Mouse (Mus musculus): ENCODE data around the gene Pnpla6.
"Not testable (repeated sequence)": the region's sequence is repeated elsewhere in the genome, so short reads cannot be mapped to it uniquely, and the experiment has no call there.

Pnpla6 gene

GRCm38 (mm10) chr8:3576211-3576960, 61.2 kb downstream of the Pnpla6 start:
- no peak for DNase-seq (ENCODE audit: low spot score)

GRCm38 (mm10) chr8:3579390-3580364, 64.5 kb downstream of the Pnpla6 start:
- DNase-seq (ENCODE audit: low spot score), result no peak

GRCm38 (mm10) chr8:3581961-3582360, 66.8 kb downstream of the Pnpla6 start:
- not testable (repeated sequence) for DNase-seq (ENCODE audit: low spot score)

- DNase-seq (ENCODE audit: low spot score), result no peak
Measured at GRCm38 (mm10) chr8:3586452-3586851, 71.3 kb downstream of the Pnpla6 start.

GRCm38 (mm10) chr8:3586993-3587390, 71.8 kb downstream of the Pnpla6 start, which contains the start of gene Camsap3:
Gene Camsap3 (plus strand): TSS chr8:3587293.
- no peak for DNase-seq (ENCODE audit: low spot score)

GRCm38 (mm10) chr8:3587391-3588257, 72.4 kb downstream of the Pnpla6 start:
- DNase-seq (ENCODE audit: low spot score), result peak; percentile 55

- no peak for DNase-seq (ENCODE audit: low spot score)
Measured at GRCm38 (mm10) chr8:3588258-3588633, 73.1 kb downstream of the Pnpla6 start.

GRCm38 (mm10) chr8:3593470-3593869, 78.3 kb downstream of the Pnpla6 start:
- peak; percentile 33 for DNase-seq (ENCODE audit: low spot score)

Data from ovary, postnatal 14 days (tissue).